Mouse (Mus musculus): ENCODE results near the gene Olfr432.
"Not testable (repeated sequence)": the region's sequence is repeated elsewhere in the genome, so short reads cannot be mapped to it uniquely, and the experiment has no call there.

GRCm38 (mm10) chr1:174048227-174048626, 778 bp upstream of the Olfr432 start:
- TF ChIP-seq GATA1 (IDR thresholded peaks at IDR 0.05; ENCODE audit: borderline replicate concordance, low read length); FLI1 (IDR thresholded peaks at IDR 0.05; ENCODE audit: low read length): not testable (repeated sequence)
